Mouse (Mus musculus): ENCODE data around the gene Tnrc6c.

The Tnrc6c gene

DNA sequence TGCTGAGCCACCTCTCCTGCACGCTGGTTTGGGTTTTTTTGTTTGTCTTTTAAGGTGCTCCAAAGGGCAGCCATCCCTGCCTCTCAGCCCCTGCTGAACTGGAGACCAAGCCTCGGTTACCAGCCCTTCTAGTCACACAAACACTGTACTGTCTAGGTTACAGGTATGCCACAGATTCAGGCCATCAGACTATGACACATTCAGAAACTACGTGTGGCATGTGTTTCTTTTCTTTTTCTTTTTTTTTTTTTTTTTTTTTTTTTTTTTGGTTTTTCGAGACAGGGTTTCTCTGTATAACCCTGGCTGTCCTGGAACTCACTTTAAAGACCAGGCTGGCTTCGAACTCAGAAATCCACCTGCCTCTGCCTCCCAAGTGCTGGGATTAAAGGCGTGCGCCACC, 134.4 kb downstream of the Tnrc6c start:
- in situ Hi-C loops (cut with MboI, MseI), result loop anchor here in 1 of 2 experiments (10.0 kb wide), 1 partner anchor 176 kb away; no protein-coding TSS in a partner anchor

DNA sequence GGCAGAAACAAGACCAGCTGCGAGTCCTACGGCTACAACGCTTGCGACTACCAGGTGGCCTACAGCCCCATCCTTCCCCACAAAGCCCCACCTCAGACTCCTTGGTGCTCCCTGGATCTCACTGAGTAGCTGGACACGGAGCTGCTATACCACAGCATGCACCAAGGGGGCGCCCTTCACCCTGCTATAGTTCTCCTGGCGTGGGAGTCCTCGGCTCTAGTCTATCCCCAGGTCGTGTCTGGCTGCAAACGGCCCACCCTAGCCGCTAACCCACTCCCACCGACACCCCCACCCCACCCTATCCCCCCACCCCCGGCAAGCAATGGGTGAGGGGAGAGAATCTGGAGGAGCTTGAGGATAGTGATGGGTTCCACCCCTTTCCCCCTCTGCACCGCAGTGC, 136.2 kb downstream of the Tnrc6c start:
- in situ Hi-C loops (cut with MboI, MseI), result no loop called here

DNA sequence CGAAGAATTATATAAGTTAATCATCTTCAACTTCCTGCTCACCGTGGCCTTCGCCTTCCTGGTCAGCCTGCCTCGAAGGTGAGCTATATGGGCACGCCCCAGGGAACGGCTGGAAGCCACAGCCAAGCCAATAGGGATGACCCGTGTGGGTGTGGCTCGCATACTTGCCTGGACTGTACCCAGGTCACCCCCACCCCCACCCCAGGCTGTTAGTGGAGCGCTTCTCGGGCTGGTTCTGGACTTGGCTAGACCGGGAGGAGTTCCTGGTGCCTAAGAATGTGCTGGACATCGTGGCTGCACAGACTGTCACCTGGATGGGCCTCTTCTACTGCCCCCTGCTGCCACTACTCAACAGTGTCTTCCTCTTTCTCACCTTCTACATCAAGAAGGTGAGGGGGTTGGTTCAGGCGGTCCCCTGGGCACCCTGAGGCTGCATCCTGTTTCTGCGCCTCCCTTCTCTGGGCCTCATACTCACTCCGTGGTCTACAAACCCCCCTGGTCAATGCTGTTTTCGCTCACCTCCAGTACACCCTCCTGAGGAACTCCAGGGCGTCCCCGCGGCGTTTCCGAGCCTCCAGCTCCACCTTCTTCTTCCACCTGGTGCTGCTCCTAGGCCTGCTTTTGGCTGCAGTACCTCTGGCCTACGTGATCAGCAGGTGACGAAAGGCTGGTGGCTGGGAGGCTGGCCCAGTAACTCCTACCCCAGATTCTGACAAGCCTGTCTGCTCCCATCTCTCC, 136.8 kb downstream of the Tnrc6c start:
- in situ Hi-C loops (cut with MboI, MseI), result no loop called here

DNA sequence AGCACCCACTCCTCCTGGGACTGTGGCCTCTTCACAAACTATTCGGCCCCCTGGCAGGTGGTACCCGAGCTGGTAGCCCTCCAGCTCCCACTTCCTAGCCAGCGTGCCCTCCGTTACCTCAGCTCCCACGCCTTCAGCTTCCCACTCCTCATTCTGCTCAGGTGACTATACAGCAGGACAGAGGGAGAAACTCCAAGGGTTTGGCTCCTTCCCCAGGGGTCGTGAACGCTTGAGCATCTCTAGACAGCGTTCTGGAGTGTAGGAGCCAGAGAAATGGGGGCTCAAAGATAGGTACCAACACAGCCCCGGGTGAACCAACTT, 137.3 kb downstream of the Tnrc6c start:
- in situ Hi-C loops (cut with MboI, MseI), result no loop called here

DNA sequence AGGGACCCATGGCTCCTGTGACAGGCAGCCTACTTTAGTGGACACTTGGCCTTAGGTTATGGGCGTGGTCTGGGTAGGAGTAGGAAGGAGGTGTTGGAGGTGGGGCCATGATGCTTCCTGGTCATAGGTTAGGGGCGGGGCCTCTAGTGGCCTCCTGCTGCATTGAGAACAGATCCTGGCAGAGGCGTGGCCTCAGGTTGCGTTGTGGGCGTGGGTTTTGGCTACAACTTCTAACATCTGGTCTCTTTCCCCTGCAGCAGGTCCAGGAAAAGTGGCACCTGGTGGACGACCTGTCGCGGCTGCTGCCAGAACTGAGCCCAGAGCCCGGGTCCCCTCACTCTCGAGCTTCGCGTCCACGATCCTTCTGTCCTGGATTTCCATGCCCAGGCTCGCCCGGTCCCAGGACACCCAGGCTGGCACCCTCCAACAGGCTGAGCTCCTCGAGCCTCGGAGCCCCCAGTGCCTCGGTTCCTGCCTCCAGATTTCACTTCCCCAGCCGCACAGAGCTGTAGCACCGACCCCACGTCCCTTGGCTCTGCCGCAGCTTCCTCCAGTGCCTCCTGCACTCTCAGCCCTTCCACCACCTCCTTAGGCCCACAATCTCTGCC, 138.3 kb downstream of the Tnrc6c start:
- in situ Hi-C loops (cut with MboI, MseI), result no loop called here

DNA sequence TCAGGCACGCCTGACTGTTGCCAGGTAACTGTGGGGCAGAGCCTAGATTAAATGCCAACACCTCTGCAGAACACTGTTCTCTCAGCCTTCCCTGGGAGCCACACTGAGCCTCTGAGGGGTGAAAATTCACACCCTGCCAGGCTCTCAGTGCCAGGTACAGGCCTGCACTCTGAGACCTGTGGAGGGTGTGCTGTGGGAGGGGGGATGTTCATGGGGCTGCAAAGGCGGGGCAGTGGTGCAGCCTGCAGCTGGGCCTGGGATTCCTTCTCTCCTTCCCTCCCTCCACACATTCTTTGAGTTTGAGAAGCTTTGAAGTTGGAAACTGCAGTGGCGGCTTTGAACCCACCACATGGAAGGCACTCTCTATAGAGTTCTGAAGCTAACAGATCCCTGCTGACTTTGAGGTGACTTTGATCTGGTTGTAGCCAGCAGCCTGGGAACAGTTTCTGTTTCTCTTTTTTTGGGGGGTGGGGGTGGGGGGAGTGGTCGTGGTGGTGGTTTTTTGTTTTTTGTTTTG, 140.0 kb downstream of the Tnrc6c start:
- in situ Hi-C loops (cut with MboI, MseI), result no loop called here

DNA sequence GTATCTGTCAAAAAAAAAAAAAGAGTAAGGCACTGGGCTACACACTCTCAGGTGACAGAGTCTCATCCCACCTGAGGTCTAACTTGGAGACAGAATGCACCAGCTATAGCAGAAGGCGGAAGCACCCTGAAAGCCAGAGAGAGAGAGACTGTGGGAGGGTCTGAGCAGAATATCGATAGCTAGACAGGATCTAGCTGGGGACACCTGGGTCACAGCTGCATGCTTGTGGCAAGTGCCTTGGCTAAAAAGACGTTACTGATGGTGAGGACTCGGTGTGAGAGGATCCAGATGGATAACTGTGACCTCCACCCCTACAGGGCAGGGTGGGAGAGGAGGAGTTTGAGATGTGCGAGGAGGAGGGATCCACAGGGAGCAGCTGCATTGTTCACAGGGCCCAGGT, 142.9 kb downstream of the Tnrc6c start:
- in situ Hi-C loops (cut with MboI, MseI), result no loop called here

DNA sequence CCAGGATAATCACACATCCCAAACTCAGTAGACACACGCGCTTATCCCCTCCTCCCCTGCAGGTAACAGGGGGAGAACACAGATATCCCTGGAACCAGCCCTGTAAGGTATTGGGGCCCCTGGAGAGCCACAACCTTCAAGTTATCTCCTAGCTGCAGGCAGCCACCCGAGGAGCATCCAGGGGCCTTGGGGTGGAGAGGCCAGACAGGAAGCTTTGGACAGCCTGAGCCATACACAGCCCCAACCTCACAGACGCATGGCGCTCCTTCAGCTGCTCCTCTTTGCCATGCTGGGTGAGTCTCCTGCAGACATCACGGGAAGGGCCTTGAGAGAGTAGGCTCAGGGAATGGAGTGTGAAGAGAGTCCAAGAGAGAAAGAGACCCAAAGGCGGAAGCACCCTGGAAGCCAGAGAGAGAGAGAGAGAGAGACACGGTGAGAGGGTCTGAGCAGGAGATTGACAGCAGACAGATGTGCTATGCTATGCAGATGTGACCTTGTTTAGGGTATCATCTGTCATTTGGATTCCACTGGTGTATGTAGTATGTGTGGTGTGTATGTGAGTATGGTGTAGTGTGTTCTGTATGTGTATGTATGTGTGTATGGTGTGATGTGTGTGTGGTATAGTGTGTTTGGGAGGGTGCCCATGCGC, 143.5 kb downstream of the Tnrc6c start, which contains the start of gene 6030468B19Rik:
Gene 6030468B19Rik (plus strand): TSS at position 150 of the 649 bp plus-strand sequence.
- in situ Hi-C loops (cut with MboI, MseI), result no loop called here

DNA sequence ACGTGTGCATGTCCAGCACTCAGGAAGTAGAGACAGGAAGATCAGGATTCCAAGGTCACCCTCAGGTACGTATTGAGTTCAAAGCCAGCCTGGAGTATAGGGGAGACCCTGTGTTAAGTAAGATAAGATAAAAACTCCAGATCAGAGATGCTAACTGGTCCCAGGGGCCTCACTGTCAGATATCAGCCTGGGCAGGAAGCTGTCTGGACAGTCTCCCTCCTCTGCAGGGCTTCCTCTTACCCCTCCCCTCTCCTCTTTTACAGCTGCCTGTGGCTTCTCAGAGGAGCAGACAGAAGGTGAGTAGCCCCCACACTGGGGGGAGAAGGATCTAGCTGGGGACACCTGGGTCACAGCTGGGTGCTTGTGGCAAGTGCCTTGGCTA, 144.1 kb downstream of the Tnrc6c start:
- in situ Hi-C loops (cut with MboI, MseI), result no loop called here

DNA sequence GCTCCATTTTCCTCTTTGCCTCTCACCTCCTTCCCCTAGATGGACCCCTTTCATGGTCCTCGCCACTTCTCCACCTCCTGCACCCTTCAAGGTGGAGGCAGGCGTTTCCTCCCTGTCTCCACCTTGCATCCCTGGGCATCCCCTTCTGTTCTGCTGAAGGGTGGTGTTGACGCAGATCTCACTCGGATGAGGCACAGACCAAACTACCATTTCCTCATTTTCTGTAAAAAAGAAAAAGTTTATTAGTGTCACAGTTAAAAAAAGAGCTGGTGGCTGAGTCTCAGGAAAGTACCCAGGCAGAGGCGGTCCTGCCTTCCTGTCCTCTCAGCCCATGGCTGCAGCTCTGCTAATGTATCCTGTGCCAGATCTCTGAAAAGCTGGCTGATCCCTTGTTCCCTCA, 145.1 kb downstream of the Tnrc6c start:
- in situ Hi-C loops (cut with MboI, MseI), result no loop called here

DNA sequence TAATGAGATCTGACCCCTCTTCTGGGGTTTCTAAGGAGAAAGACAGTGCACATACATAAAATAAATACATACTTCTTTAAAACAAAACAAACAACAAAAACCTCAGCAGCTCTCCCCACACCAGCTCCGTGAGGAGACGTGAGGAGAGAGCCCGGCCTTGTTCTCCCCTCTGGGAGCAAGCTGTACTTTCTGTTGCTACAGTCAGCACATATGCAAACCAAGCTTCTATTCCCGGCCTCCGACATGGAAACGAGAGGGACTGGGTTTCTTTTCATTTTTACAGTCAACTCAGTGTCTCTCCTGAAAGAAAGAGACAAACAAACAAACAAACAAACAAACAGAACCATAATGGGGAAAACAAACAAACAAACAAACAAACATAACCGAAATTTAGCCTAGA, 145.9 kb downstream of the Tnrc6c start:
- in situ Hi-C loops (cut with MboI, MseI), result no loop called here

DNA sequence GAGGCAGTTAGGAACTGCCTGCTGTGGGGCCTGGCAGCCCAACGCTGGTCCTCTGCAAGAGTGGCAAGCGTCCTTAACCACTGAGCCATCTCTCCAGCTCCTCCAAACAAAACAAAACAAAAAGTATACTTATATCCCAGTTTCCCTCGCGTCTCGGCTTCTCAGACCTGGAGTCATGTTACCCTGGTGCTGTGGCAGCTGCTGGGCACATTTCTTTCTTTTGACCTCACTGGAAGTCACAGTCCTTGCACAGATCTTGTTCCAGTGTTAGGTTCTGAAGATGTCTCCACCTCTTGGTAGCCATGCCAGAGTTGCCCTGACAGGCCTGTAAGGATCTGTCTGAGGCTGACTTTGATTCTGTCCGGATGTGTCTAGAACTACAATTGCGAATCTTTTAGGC, 147.6 kb downstream of the Tnrc6c start:
- in situ Hi-C loops (cut with MboI, MseI), result no loop called here

DNA sequence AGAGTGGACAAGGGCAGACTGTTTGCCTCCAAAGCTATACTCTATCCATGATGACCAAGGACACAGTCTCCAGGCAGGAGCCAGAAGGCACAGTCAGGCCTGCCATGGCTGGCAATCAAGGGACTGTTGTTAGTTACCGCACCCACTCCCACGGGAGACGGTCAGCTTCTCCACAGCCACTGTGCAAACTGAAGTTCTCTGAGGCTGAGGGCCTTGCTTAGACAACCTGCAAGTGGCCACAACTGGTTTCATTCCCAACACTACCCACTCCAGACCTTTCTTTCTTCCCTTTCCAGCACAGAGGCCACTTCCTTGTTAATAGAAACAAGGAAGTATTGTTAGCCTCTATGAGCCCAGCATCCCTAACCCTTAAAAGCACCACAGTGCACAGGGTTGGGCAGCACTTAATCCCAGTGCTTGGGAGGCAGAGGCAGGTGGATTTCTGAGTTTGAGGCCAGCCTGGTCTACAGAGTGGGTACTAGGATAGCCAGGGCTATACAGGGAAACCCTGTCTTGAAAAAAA, 149.1 kb downstream of the Tnrc6c start:
- in situ Hi-C loops (cut with MboI, MseI), result no loop called here

DNA sequence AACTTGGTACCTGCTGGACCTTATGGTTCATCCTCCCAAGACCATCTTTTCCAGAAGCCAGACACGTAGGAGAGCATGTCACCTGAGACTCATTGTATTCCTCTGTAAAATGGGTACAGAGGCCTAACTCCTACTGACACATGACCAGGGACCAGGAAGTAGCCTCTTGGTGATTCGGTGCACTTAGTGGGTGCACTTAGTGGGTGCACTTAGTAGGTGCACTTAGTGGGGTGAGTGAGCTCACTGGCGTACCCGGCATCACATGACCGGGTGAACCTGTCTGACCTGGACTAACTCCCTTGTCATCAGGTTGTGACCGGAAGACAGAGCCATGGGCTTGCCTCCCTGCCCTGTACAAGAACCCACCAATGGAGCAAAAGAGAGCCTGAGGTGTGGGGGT, 152.7 kb downstream of the Tnrc6c start:
- in situ Hi-C loops (cut with MboI, MseI), result no loop called here

DNA sequence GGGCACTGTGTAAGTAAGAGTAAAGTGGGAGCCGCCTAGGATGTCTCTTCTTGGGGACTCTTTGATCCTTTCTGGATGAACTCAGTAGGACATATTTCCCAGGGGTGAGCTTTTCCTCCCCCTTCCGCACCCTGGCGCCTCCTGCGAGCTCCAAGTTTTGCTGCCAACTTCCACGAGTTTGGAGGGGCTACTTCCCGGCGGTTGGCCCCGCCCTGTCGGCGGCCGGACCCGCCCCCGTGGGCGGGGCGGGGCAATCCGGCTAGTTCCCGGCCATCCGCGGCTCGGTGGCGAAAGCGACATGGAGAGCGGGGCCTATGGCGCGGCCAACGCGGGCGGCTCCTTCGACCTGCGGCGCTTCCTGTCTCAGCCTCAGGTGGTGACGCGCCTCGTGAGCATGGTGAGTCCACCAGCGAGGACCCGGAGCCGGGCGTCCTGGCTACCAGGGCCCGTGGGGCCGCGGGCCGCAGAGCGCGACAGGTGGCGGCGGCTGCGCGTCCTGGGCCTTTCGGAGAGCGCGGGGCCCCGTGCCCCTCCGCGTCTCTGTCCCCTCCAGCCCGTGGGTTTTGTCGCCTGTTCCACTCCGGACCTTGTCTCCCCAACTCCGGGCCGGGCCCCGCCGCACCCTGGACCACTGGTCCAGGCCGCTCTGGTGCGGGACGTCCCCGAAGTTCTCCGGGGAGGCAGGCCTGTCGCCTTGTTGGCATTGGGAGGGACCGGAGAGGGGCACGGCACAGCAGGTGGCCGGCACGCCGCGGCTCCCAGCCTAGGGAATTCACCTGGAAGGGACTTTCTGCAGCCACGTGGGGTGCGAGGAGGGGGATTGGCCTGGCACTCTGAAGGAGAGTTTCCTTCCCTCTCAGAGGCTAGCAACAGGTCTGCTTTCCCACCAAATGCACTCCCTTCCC, 155.6 kb downstream of the Tnrc6c start, which contains the start of the genes Gm20708 and Syngr2:
Gene Gm20708 (plus strand): TSS at position 262 of the 905 bp plus-strand sequence.
Gene Syngr2 (plus strand): TSS at position 262 of the 905 bp plus-strand sequence.
- in situ Hi-C loops (cut with MboI, MseI), result loop anchor here in 1 of 2 experiments (10.0 kb wide), 1 partner anchor 405 kb away; no protein-coding TSS in a partner anchor

DNA sequence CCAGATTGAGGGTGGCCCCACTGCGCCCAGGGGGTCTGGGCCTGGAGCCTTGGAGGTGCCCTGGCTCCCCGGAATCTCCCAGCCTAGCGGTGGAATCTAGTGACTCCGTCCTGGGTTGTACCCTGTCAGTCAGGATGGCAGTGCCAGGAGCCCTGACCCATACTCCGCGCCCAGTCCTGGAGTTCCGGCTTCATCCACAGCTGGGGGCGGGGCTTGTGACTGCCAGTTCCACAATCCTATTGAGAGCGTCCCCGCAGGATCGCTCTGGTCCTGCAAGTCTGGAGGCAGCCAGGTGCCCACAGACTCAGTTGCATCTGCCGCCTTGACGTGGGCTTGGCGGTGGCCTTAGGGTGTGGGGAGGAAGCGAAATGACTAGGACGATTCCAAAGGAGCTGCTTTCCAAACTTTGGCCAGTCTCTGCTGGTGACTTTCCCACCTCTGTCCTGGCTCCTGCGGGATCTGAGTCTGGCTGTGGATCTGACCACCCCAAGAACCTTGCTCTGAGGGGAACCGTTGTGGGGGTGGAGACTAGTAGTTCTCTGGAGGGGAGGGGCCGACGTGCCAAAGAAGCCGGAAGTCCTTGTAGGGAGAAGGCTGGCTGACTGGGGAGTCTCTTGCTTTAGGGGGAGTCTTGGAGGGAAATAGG, 156.4 kb downstream of the Tnrc6c start:
- in situ Hi-C loops (cut with MboI, MseI), result loop anchor here in 1 of 2 experiments (10.0 kb wide), 1 partner anchor 406 kb away; no protein-coding TSS in a partner anchor
